Mouse (Mus musculus): ENCODE results near the gene Camta2.

GRCm38 (mm10) chr11:70699722-70700556 is 12.0 kb upstream of the Camta2 start, which contains the start of the genes Inca1 and Kif1c:
- no peak for TF ChIP-seq ZNF384 (IDR thresholded peaks at IDR 0.05; ENCODE audit: low read depth, low read length)
- no peak for TF ChIP-seq MAFK (IDR thresholded peaks at IDR 0.05; ENCODE audit: insufficient read depth, low read depth, low read length)
- no peak for TF ChIP-seq ZC3H11A (IDR thresholded peaks at IDR 0.05; ENCODE audit: borderline replicate concordance, low read depth, low read length)
